Mouse (Mus musculus): Measurements from ENCODE around the gene Exoc1.
A peak's percentile ranks its signal among the peaks of the same experiment; 100 is the strongest.

Exoc1 gene

GRCm38 (mm10) chr5:76529040-76529703, at the start of gene Exoc1:
Gene Exoc1, plus strand, starts transcription at chr5:76529311.
- peak; percentile 90 to 94 for DNase-seq (ENCODE audit: low spot score in 2 of 2)

- no peak for DNase-seq (ENCODE audit: low spot score in 2 of 2)
Measured at GRCm38 (mm10) chr5:76483811-76484210, 45.3 kb upstream of the Exoc1 start, which contains the start of gene Gm7271. Gene Gm7271, plus strand, starts transcription at chr5:76484040.

- DNase-seq (ENCODE audit: low spot score in 2 of 2) = no peak
Measured at GRCm38 (mm10) chr5:76495126-76495525, 34.0 kb upstream of the Exoc1 start.

- DNase-seq (ENCODE audit: low spot score in 2 of 2) = no peak
Measured at GRCm38 (mm10) chr5:76522446-76522845, 6.7 kb upstream of the Exoc1 start.

GRCm38 (mm10) chr5:76524623-76525022, 4.5 kb upstream of the Exoc1 start:
- no peak for DNase-seq (ENCODE audit: low spot score in 2 of 2)

GRCm38 (mm10) chr5:76525066-76525465, 4.0 kb upstream of the Exoc1 start:
- DNase-seq (ENCODE audit: low spot score in 2 of 2) = no peak

- DNase-seq (ENCODE audit: low spot score in 2 of 2) = no peak
Measured at GRCm38 (mm10) chr5:76525829-76526228, 3.3 kb upstream of the Exoc1 start.

- DNase-seq (ENCODE audit: low spot score in 2 of 2) = no peak
Measured at GRCm38 (mm10) chr5:76529704-76530066, 574 bp downstream of the Exoc1 start.

- DNase-seq (ENCODE audit: low spot score in 2 of 2) = no peak
Measured at GRCm38 (mm10) chr5:76533186-76533585, 4.1 kb downstream of the Exoc1 start.

- DNase-seq (ENCODE audit: low spot score in 2 of 2) = no peak
Measured at GRCm38 (mm10) chr5:76536231-76536630, 7.1 kb downstream of the Exoc1 start.

- no peak for DNase-seq (ENCODE audit: low spot score in 2 of 2)
Measured at GRCm38 (mm10) chr5:76537578-76537977, 8.5 kb downstream of the Exoc1 start.

- DNase-seq (ENCODE audit: low spot score in 2 of 2) = no peak
Measured at GRCm38 (mm10) chr5:76540181-76540580, 11.1 kb downstream of the Exoc1 start.

GRCm38 (mm10) chr5:76540842-76541241, 11.7 kb downstream of the Exoc1 start:
- no peak for DNase-seq (ENCODE audit: low spot score in 2 of 2)

GRCm38 (mm10) chr5:76543200-76543599, 14.1 kb downstream of the Exoc1 start:
- no peak for DNase-seq (ENCODE audit: low spot score in 2 of 2)

- DNase-seq (ENCODE audit: low spot score in 2 of 2) = no peak
Measured at GRCm38 (mm10) chr5:76550426-76550825, 21.3 kb downstream of the Exoc1 start.

- no peak for DNase-seq (ENCODE audit: low spot score in 2 of 2)
Measured at GRCm38 (mm10) chr5:76565321-76565720, 36.2 kb downstream of the Exoc1 start.

GRCm38 (mm10) chr5:76574251-76574650, 45.1 kb downstream of the Exoc1 start:
- DNase-seq (ENCODE audit: low spot score in 2 of 2) = no peak

- DNase-seq (ENCODE audit: low spot score in 2 of 2) = no peak
Measured at GRCm38 (mm10) chr5:76577026-76577425, 47.9 kb downstream of the Exoc1 start.

- DNase-seq (ENCODE audit: low spot score in 2 of 2) = no peak
Measured at GRCm38 (mm10) chr5:76585378-76585777, 56.3 kb downstream of the Exoc1 start.

- peak; percentile 87 to 91 for DNase-seq (ENCODE audit: low spot score in 2 of 2)
Measured at GRCm38 (mm10) chr5:76588551-76589283, 59.6 kb downstream of the Exoc1 start, which contains the start of gene Cep135. Gene Cep135, plus strand, starts transcription at chr5:76588698.

- no peak for DNase-seq (ENCODE audit: low spot score in 2 of 2)
Measured at GRCm38 (mm10) chr5:76589311-76589710, 60.2 kb downstream of the Exoc1 start.

- no peak for DNase-seq (ENCODE audit: low spot score in 2 of 2)
Measured at GRCm38 (mm10) chr5:76590009-76590408, 60.9 kb downstream of the Exoc1 start.

GRCm38 (mm10) chr5:76591885-76592284, 62.8 kb downstream of the Exoc1 start:
- no peak for DNase-seq (ENCODE audit: low spot score in 2 of 2)
